Mouse (Mus musculus): Measurements from ENCODE around the gene Defb23.
"Not testable (repeated sequence)": the region's sequence is repeated elsewhere in the genome, so short reads cannot be mapped to it uniquely, and the experiment has no call there.

Gene Defb23

GRCm38 (mm10) chr2:152436983-152437860 lies 27.2 kb downstream of the Defb23 start:
- DNase-seq, result peak; percentile 88

DNA sequence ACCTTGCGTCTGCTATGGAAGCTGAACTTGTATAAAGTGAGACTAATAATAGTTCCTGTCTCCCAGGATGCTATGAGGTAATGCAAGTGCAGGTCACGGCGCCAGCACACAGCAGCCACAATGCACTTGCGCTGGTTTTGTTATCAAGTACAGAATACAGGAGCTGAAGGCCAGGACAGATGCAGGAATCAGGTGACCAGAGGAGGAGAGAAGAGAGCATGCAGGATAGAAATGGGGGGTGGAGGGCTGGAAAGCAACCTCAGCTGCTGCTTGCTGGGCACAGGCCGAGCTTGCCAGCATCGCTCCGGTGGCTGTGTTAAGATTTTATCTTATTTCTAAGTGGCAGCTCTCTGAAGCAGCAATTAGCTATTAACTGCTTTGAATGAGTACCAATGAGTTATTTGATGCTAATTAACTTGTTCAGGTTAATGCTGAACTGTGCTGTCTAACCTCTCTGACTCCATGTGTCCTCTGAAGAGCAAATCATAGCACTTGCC lies 28.0 kb downstream of the Defb23 start:
- no peak for DNase-seq

GRCm38 (mm10) chr2:152428481-152428880 lies 35.9 kb downstream of the Defb23 start:
- not testable (repeated sequence) for DNase-seq

DNA sequence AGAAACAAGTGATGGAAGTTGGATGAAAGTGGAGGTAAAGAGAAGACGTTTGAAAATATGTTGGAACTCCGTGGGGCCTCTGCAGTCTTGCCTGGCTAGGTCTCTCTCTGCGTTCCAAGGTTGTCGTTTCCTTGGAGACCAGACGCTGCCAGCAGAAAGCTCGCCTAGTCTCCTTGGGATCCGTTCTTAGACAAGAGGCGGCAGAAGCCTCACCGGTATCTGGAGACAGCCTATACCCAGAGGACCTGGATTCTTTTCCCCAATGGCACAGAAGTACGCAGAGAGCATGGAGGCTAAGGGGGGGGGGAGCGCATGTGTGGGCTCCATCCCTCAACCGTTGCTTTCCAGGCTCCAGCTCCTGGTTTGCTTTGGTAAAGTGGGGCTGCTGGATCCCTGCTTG lies 36.9 kb downstream of the Defb23 start:
- peak; percentile 56 for DNase-seq

GRCm38 (mm10) chr2:152415786-152416185 lies 48.6 kb downstream of the Defb23 start:
- DNase-seq, result no peak

DNA sequence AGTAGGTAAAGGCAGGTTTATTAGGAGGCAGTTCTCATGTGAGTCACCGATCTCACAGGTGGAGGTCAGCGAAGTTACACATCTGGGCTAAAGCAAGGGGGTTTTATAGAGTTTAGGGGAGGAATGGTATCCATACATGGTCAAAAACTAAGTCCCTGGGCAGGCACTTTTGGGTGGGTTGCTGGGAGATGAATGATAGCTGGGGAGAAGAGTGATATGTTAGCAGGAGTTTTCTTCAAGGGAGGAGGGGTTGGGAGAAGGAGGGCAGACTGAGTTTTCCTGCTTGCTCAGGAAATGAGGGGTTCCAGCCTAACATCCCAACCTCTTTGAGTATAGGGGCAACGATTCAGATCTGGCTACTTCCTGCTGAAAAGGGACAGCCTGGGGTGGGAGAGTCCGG lies 49.1 kb downstream of the Defb23 start, which contains the start of gene 6820408C15Rik:
TSS of gene 6820408C15Rik (plus strand) at position 301 of the 400 bp plus-strand sequence.
- no peak for DNase-seq

DNA sequence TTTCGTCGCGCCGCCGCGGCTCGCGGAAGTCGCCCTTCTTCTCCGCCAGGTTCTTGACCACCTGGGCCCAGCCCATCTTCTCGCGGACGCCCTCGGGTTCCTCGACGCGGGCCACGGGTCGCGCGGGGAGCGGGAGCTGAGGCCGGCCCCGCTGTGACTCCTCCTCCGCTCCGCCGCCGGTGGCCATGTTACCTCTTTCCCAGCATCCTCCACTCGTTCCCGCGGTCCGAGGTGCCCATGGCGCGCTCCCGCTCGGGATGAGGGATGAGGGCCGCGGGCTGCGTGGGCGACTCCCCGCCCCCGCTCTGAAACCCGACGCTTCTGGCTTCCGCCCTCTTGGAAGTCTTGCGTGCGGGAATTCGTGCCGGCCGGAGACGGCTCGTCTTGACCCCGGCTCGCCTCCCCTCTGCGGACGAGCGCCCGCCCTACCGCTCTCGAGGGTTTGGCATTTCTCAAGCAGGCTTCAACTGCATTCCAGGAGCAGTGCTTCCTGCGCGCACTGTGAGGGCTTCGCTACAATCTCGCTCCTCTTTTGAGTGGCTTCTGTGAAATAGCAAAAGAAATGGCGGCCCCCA lies 49.7 kb downstream of the Defb23 start, which contains the start of gene Zcchc3:
TSS of gene Zcchc3 (minus strand) at position 437 of the 575 bp plus-strand sequence.
- peak; percentile 97 for DNase-seq

DNA sequence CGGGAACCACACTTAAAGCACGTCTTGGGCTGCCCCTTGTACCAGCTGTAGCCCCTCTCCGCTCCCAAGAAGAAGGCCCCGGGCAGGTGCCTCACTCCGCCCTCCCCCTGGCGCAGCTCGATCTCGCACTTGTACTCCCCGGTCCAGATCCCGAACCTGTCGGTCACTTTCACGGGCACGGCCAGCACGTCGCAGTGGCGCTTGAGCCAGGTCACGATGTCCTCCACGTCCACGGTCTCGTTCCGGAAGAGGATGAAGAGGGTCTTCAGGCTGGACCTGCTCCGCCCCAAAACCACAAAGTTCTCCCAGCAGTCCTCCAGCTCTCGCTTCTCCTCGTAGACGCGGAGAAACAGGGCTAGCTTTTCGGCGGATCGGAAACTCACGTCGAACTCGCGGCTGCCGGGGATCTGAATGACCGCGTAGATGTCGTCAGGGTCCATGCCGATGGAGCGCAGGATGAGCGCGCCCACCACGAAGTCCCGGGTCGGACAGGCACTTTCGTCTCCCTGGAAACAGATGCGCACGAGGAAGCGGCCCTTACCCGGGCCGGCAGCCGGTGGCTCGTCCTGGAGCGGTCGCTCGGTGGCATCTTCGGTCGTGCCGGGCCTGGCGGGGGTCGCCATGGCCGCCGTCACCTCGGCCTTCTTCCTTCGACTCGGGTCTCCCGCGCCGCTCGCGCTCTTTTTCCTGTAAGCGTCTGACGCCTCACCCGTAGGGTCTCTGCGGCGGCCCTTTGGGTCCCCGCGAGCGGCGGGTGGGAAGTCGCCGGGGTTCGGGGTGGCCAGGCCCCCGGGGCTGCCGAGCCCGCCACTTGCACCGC lies 50.4 kb downstream of the Defb23 start:
- peak; percentile 61 for DNase-seq

DNA sequence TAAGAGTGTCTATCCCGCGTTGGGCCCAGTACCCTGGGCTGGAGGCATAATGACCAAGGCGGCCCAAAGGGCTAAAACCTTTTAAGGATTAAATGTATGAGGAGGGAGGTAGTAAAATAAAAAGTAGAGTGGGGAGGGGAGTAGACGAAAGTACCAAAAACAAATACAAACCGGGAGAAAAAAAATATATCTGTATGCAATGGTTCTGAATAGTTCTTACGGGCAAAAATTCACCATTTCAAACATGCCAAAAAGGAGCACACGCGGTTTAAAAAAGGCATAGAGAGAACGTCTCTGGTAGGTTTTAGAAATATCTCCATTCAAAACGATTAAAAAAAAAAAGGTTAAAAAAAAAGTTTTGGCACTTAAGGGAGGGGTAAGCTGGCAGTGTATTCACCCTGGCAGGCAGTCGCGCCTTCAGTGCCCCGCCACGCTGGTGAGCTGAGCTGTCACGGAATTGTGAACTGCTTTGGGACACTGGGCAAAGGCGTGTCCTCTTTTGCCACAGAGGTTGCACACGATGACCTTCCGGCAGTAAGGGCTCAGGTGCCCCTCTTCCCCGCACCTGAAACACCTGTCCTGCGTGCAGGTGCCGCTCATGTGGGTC lies 51.2 kb downstream of the Defb23 start:
- DNase-seq, result peak; percentile 44

DNA sequence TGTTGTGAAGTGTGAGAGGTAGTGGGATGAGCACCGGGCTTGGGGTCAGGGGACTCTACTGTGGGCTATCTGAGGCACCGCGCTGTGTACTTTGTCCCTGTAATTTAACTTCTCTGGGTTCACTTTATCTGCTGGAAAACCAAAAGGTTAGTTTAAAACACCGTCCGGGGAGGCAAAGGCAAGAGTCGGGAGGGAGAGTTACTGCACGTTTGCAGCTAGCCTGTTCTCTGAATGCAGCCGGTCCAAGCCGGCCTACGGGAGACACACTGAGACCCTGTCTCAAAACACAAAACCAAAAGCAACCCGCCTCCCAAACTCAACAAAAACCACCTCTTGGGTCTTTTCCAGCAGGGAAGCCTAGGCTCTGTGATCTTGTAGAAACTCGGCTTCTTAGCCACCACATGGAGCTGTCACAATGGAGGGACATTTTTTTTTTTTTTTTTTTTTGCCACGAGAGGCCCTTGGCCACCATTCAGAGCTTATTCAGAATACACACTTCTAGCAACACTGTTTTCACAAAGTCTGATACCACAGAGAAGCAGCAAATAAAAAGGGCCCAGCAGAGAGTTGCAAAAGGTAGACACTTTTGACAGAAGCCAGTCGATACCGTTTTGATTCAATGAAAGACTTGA lies 51.8 kb downstream of the Defb23 start:
- peak; percentile 56 for DNase-seq

GRCm38 (mm10) chr2:152411471-152411870 lies 52.9 kb downstream of the Defb23 start:
- peak; percentile 66 for DNase-seq

DNA sequence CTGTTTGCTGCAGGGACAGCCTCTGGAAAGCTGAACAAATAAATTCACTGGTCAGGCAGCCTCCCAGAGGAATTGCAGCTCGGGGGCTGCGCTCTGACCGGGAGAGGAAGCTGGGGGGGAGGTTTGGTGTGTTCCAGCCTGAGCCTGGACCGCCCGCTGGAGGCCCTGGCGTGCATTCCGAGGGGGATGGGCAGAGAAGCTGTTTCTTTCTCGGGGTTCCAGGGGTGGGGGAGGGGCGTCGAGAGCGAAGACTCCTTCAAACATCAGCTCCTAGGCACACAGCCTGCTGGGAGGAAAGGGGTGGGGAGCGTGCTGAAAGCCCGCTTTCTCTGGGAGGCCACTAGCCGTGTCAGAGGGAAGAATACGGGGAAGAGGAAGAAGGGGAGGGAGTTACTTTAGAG lies 53.4 kb downstream of the Defb23 start:
- peak; percentile 97 for DNase-seq

GRCm38 (mm10) chr2:152409781-152410180 lies 54.6 kb downstream of the Defb23 start:
- DNase-seq, result no peak

All from embryo, embryonic 11 days (tissue).